Mouse (Mus musculus) gastrocnemius, postnatal 4 days (tissue): ENCODE measurements at regions not wholly inside any gene's neighbourhood (a gene's known extent, or its start where the extent isn't known, plus 50 kb on each side); places are given as distances from the start of the nearest gene placed in this dataset.

Source experiments
- DNase-seq, 2 experiments: peaks; one replicate each; pipeline ENCODE4 v3.0.0; 2021 to 2022; ENCODE audit warnings: low spot score in 2 of 2, mixed read lengths in 2 of 2

GRCm38 (mm10) chr15:24990082-24990786 lies 423.3 kb downstream of the Basp1 start:
- no peak for DNase-seq

GRCm38 (mm10) chr15:24980841-24981240 lies 432.7 kb downstream of the Basp1 start:
- DNase-seq = no peak

GRCm38 (mm10) chr15:24972020-24972419 lies 441.5 kb downstream of the Basp1 start:
- no peak for DNase-seq

GRCm38 (mm10) chr15:24969391-24969812 lies 444.2 kb downstream of the Basp1 start:
- no peak for DNase-seq

- no peak for DNase-seq
These were observed 444.8 kb downstream of the Basp1 start for GRCm38 (mm10) chr15:24968636-24969317.

GRCm38 (mm10) chr15:24929742-24930141 lies 483.8 kb downstream of the Basp1 start:
- DNase-seq = no peak

- DNase-seq = no peak
These were observed 501.7 kb downstream of the Basp1 start for GRCm38 (mm10) chr15:24911866-24912265.

GRCm38 (mm10) chr15:24911466-24911865 lies 502.1 kb downstream of the Basp1 start:
- DNase-seq = no peak

- DNase-seq = no peak
These were observed 506.6 kb downstream of the Basp1 start for GRCm38 (mm10) chr15:24906957-24907356.

GRCm38 (mm10) chr15:24878846-24879245 lies 534.7 kb downstream of the Basp1 start:
- no peak for DNase-seq

GRCm38 (mm10) chr15:24877711-24878598 lies 535.6 kb downstream of the Basp1 start:
- no peak for DNase-seq

GRCm38 (mm10) chr15:24876157-24876731 lies 537.3 kb downstream of the Basp1 start:
- DNase-seq = no peak

- no peak for DNase-seq
These were observed 573.3 kb downstream of the Basp1 start for GRCm38 (mm10) chr15:24840271-24840670.

- no peak for DNase-seq
These were observed 575.2 kb downstream of the Basp1 start for GRCm38 (mm10) chr15:24838390-24838789.

GRCm38 (mm10) chr15:24827881-24828280 lies 585.7 kb downstream of the Basp1 start:
- no peak for DNase-seq

GRCm38 (mm10) chr15:24827259-24827658 lies 586.3 kb downstream of the Basp1 start:
- no peak for DNase-seq

- DNase-seq = no peak
These were observed 616.7 kb downstream of the Basp1 start for GRCm38 (mm10) chr15:24796836-24797235.

GRCm38 (mm10) chr15:24793381-24793780 lies 620.2 kb downstream of the Basp1 start:
- DNase-seq = peak in 1 of 2 experiments; percentile 27

- DNase-seq = peak in 1 of 2 experiments; percentile 17
These were observed 627.2 kb downstream of the Basp1 start for GRCm38 (mm10) chr15:24786336-24786735.

GRCm38 (mm10) chr15:24778234-24778633 lies 635.3 kb downstream of the Basp1 start:
- DNase-seq = no peak

GRCm38 (mm10) chr15:24751480-24752157 lies 661.9 kb downstream of the Basp1 start:
- no peak for DNase-seq
